Mouse (Mus musculus) heart, postnatal 10 days (tissue): ENCODE measurements at regions not wholly inside any gene's neighbourhood (a gene's known extent, or its start where the extent isn't known, plus 50 kb on each side); places are given as distances from the start of the nearest gene placed in this dataset.
"Not testable (repeated sequence)": the region's sequence is repeated elsewhere in the genome, so short reads cannot be mapped to it uniquely, and the experiment has no call there.

ENCODE experiments used
- DNase-seq, 2 experiments: peaks; one replicate each; pipeline ENCODE4 v3.0.0; 2021
- intact Hi-C: fragments of 180-260 bp; cut with DNase I; formaldehyde crosslinking; loops from one replicate; pipeline ENCODE4 v1.15.1; 2025

DNA sequence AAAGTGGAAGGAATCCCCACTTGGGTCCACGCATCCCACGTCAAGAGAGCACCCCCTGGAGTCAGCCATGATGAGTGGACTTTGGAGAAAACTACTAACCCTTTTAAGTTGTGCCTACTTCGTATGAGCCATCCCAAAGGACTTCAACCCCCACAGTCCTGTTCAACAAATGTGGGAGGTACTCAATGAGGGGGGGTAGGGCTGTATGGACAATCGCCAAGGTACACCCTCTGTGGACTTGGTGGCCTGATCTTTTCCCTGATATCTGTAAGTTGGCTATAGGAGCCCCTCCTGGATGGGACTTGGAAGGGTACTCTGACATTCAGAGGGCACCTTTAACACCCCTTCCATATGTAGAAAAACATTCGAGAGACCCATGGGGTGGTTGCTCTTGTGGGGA is 256.5 kb upstream of the Olfr161 start:
- intact Hi-C loops, DNase-seq: not testable (repeated sequence)

DNA sequence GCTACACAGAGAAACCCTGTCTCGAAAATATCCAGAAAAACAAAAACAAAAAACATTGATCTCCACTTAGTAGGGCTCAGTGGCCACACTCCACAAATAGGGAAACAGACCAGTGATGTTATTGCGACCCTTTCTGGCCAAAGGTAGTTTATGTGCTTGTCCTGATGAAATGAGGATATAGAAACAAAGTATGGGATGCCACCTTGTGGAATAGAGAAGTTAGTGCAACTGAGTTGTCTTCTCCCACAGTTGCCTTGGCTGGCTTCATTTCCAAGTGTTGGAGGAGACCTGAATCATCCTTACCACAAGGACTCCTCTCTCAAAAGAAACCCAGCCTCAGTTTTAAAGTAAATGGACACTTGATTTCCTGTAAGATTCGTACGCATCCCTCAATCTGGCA is 247.5 kb upstream of the Olfr161 start:
- DNase-seq, intact Hi-C loops: not testable (repeated sequence)

DNA sequence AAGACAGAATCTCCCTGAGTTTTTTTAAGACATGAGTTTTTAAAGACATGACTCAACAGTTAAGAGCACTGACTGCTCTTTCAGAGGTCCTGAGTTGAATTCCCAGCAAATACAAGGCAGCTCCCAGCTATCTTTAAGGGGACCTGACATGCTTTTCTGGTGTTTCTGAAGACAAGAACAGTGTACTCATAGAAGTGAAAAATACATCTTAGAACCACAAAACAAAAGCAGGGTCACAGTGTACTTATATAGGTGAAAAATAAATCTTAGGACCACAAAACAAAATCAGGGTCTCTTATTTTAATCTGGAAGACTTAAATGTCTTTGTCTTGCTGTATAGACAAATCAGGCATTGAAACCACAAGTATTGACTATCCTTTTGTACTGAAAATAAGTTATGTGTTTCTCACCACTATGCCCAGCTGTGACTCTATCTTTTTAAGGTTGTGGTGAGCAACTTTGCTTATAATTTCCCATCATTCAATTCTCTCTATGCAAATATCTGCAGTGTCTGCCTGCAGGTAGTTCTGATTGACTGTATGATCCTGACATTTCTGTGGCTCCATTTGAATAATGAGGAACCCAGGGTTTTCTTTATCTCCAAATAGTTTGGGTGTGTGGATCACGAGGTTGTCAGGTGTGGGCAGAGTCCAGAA is 246.0 kb upstream of the Olfr161 start:
- intact Hi-C loops, DNase-seq: not testable (repeated sequence)

GRCm38 (mm10) chr16:3349382-3349781 is 241.5 kb upstream of the Olfr161 start:
- DNase-seq, intact Hi-C loops: not testable (repeated sequence)

GRCm38 (mm10) chr16:3349850-3350547 is 240.8 kb upstream of the Olfr161 start:
- DNase-seq, intact Hi-C loops: not testable (repeated sequence)

DNA sequence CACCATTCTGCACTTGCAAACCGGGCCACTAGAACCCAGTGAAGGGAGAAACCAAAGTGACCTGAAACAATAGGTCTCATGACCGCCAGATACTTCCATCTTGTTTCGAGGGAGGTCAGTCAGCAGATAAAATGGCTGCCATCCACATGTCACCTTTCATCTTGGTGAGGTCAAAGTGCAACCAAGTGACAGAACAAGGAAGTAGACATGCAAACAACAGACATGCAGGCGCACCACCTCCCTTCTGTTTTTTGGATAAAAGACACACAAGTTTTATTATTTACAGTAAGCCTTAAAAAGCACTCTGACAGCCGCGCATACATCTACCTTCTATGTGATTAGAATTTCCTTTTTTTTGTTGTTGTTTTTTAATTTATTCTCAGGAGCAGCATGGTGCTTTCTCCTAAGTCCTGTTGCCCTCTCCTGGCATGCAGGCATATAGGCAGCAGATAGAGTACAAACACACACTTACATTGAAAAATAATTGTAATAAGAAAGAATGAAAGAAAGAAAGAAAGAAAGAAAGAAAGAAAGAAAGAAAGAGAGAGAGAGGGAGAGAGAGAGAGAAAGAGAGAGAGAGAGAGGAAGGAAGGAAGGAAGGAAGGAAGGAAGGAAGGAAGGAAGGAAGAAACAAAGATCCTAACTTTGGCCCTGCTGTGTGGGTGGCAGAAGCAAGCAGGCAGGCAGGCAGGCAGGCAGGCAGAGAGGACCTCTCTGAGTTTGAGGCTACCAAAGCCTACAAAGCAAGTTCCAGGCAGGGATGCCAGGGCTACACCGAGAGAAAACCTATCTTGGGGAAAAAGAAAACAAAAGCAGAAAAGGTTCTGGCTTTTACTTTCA is 240.0 kb upstream of the Olfr161 start:
- DNase-seq, intact Hi-C loops: not testable (repeated sequence)

DNA sequence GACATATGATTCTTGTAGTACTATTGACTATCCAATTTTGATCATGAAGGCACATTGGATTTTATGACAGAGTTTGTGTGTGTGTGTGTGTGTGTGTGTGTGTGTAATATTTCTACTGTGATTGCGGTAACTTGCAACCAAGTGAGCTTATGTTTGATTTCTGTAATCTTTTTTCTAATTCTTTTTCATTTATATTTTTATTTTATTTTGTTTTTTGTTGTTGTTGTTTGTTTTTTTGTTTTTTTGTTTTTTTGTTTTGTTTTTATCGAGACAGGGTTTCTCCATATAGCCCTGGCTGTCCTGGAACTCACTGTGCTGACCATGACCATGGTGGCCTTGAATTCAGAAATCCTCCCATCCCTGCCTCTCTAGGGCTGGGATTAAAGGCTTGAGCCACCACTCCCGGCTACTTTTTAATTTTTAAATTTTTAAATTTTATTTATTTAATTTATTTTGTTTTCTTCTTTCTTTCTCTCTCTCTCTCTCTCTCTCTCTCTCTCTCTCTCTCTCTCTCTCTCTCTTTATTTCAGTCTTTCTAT is 239.3 kb upstream of the Olfr161 start:
- peak in 1 of 2 experiments; percentile 15 for DNase-seq
- intact Hi-C loops, result not testable (repeated sequence)
